7 mouse cellular contexts compared by ENCODE assay signal in the genomic region with DNA sequence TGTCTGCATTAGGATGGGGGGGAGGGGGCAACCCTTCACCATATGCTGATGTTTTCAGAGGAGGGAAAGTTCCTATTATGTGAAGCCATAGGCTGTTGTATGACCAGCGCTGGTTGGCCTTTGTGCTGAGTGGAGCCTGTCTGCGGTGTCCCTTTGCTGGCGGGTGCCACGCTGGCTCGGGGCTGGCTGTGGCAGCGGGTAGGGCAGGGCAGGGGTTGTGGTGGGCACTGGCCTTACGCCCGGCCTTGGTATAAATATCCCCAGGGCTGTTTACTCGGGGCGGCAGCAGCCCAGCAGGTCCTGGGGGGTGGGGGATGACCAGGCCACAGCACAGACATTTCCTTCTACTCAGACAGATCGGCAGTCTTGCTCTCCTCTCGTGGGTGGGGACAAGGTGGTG. TPM values are rescaled to one million over a fixed set of nuclear protein-coding genes. Genes with fewer than 3 reads are reported as not detected.
DNase-seq lines count a peak whose midpoint lies in the region; ATAC-seq and TF ChIP-seq lines count a peak whose summit lies in the region.

No protein-coding gene starts in this region.

- H3K27ac ChIP-seq in liver, adult 2 months (replicated peaks; ENCODE audit: insufficient read depth, low read depth, low read length), result no peak overlapping the region
- no peak overlapping the region for H3K27ac ChIP-seq in forebrain, embryonic 14.5 days (ENCODE audit: low read depth, low read length)
- no peak overlapping the region for H3K27ac ChIP-seq in hindbrain, embryonic 16.5 days (ENCODE audit: low read depth, low read length)
- peak overlapping the region; percentile 72 for H3K27ac ChIP-seq in midbrain, embryonic 10.5 days (replicated peaks)

- no peak overlapping the region for H3K4me3 ChIP-seq in liver, adult 2 months (ENCODE audit: insufficient read depth, low read depth, low read length)
- no peak overlapping the region for H3K4me3 ChIP-seq in forebrain, embryonic 14.5 days (ENCODE audit: low read depth, low read length)
- H3K4me3 ChIP-seq in hindbrain, embryonic 16.5 days (ENCODE audit: low read length), result no peak overlapping the region
- peak overlapping the region; percentile 21; the same call in 1 of the 2 replicates for H3K4me3 ChIP-seq in midbrain, embryonic 10.5 days

- H3K4me1 ChIP-seq in liver, adult 2 months (ENCODE audit: control insufficient read depth, insufficient read depth, low read length), result peaks cover 4% of the 10 kb centered on the region
- 0 out of 2 replicates have a peak, but pooled peaks cover 3% of the 10 kb centered on the region for H3K4me1 ChIP-seq in forebrain, embryonic 14.5 days (ENCODE audit: control insufficient read depth, insufficient read depth, low read length)
- H3K4me1 ChIP-seq in hindbrain, embryonic 16.5 days (ENCODE audit: control insufficient read depth, insufficient read depth, low read depth, low read length), result peaks cover 9% of the 10 kb centered on the region
- peaks cover 33% of the 10 kb centered on the region for H3K4me1 ChIP-seq in midbrain, embryonic 10.5 days

- no peak for DNase-seq in liver, adult 2 months (ENCODE audit: extremely low read depth, low read depth, low spot score)
- no peak for DNase-seq in liver
- no peak for DNase-seq in forebrain, embryonic 14.5 days (ENCODE audit: low spot score)
- DNase-seq in midbrain, embryonic 10.5 days (ENCODE audit: low spot score), result no peak
- DNase-seq in cerebellum, adult 8-10 months, result no peak
- DNase-seq in thymus, postnatal 0 days (ENCODE audit: low spot score), result no peak

- H3K9ac ChIP-seq in liver, adult 2 months (ENCODE audit: low read depth, low read length), result 0 out of 2 replicates have a peak overlapping the region, but pooled peaks have one; percentile 19
- H3K9ac ChIP-seq in forebrain, embryonic 14.5 days (ENCODE audit: low read length), result peak overlapping the region; percentile 41
- H3K9ac ChIP-seq in hindbrain, embryonic 16.5 days (ENCODE audit: low read depth, low read length), result peak overlapping the region; percentile 28

- 0 out of 2 replicates have a peak, but pooled peaks have one; percentile 24 for ATAC-seq in forebrain, embryonic 14.5 days
- ATAC-seq in hindbrain, embryonic 16.5 days, result peak; percentile 7; the same call in 1 of the 2 replicates

- H3K79me2 ChIP-seq in liver, adult 2 months (ENCODE audit: control insufficient read depth, insufficient read depth, low read length), result no peaks in the 10 kb centered on the region

- WGBS in liver, adult 2 months, result 18% methylated on average over 12 of the region's 12 CpGs
- 11% methylated on average over 12 of the region's 12 CpGs for WGBS in forebrain, embryonic 14.5 days
- WGBS in hindbrain, embryonic 16.5 days, result 9% methylated on average over 12 of the region's 12 CpGs
- WGBS in midbrain, embryonic 10.5 days, result 21% methylated on average over 12 of the region's 12 CpGs

- no peak for TF ChIP-seq POLR2A in liver, adult 2 months (IDR thresholded peaks at IDR 0.05; ENCODE audit: extremely low read depth, insufficient read depth, low read length)

- H3K27me3 ChIP-seq in liver, adult 2 months (ENCODE audit: control insufficient read depth, insufficient read depth, low read length), result no peaks in the 10 kb centered on the region
- H3K27me3 ChIP-seq in forebrain, embryonic 14.5 days (replicated peaks; ENCODE audit: control insufficient read depth, insufficient read depth, low read length), result no peaks in the 10 kb centered on the region
- H3K27me3 ChIP-seq in hindbrain, embryonic 16.5 days (replicated peaks; ENCODE audit: control insufficient read depth, insufficient read depth, low read length), result no peaks in the 10 kb centered on the region
- H3K27me3 ChIP-seq in midbrain, embryonic 10.5 days (ENCODE audit: low read depth, poor library complexity, severe bottlenecking), result peaks cover 11% of the 10 kb centered on the region

- no peak overlapping the region for H3K4me2 ChIP-seq in forebrain, embryonic 14.5 days (ENCODE audit: low read length)
- H3K4me2 ChIP-seq in hindbrain, embryonic 16.5 days (ENCODE audit: low read length), result peak overlapping the region; percentile 21

- TF ChIP-seq CTCF in liver, adult 2 months (IDR thresholded peaks at IDR 0.05; ENCODE audit: low read depth, low read length), result no peak

- peaks cover 4% of the 10 kb centered on the region; the same call in 1 of the 2 replicates for H3K36me3 ChIP-seq in liver, adult 2 months (ENCODE audit: control insufficient read depth, insufficient read depth, low read length)
- peaks cover 30% of the 10 kb centered on the region for H3K36me3 ChIP-seq in forebrain, embryonic 14.5 days (ENCODE audit: control insufficient read depth, insufficient read depth, low read length)
- H3K36me3 ChIP-seq in hindbrain, embryonic 16.5 days (ENCODE audit: control insufficient read depth, insufficient read depth, low read length), result peaks cover 22% of the 10 kb centered on the region
- H3K36me3 ChIP-seq in midbrain, embryonic 10.5 days, result peaks cover 35% of the 10 kb centered on the region

- no peaks in the 10 kb centered on the region for H3K9me3 ChIP-seq in forebrain, embryonic 14.5 days (replicated peaks; ENCODE audit: control insufficient read depth, low read length)
- no peaks in the 10 kb centered on the region for H3K9me3 ChIP-seq in hindbrain, embryonic 16.5 days (ENCODE audit: control insufficient read depth, low read length)
- H3K9me3 ChIP-seq in midbrain, embryonic 10.5 days (replicated peaks), result no peaks in the 10 kb centered on the region

RNA-seq across cellular contexts. Expression of a gene that starts 8.9 kb away (rescaled TPM):
- 6.8 and 10.7 TPM in 2 replicates for total RNA-seq in liver, adult 2 months (2014; rRNA removed)
- polyA plus RNA-seq in liver, adult 2 months (2012; rRNA removed), result 34.1 and 38.4 TPM in 2 replicates
- 39.6 and 40.7 TPM in 2 replicates for polyA plus RNA-seq in forebrain, embryonic 14.5 days (2014; fragmentation: Nextera tagmentation; extraction: Ambion mirVana)
- 29.3 and 40.1 TPM in 2 replicates for polyA plus RNA-seq in hindbrain, embryonic 16.5 days (2015; fragmentation: Nextera tagmentation; extraction: Ambion mirVana)
- 30.1 and 33.3 TPM in 2 replicates for polyA plus RNA-seq in midbrain, embryonic 10.5 days (2016; fragmentation: Nextera tagmentation; extraction: Ambion mirVana)
- 16.2 and 22.4 TPM in 2 replicates for polyA plus RNA-seq in thymus, postnatal 0 days (2015; fragmentation: Nextera tagmentation; extraction: Ambion mirVana)

RNA-seq across cellular contexts. Expression of a gene that starts 23.2 kb away (rescaled TPM):
- total RNA-seq in liver, adult 2 months (2014; rRNA removed), result 1.8 and 5.6 TPM in 2 replicates
- polyA plus RNA-seq in liver, adult 2 months (2012; rRNA removed), result 4.8 and 6.8 TPM in 2 replicates
- 0.61 and 0.83 TPM in 2 replicates for polyA plus RNA-seq in forebrain, embryonic 14.5 days (2014; fragmentation: Nextera tagmentation; extraction: Ambion mirVana)
- 0.63 and 1.2 TPM in 2 replicates for polyA plus RNA-seq in hindbrain, embryonic 16.5 days (2015; fragmentation: Nextera tagmentation; extraction: Ambion mirVana)
- polyA plus RNA-seq in midbrain, embryonic 10.5 days (2016; fragmentation: Nextera tagmentation; extraction: Ambion mirVana), result 0.98 and 1.7 TPM in 2 replicates
- 8.5 and 11.6 TPM in 2 replicates for polyA plus RNA-seq in thymus, postnatal 0 days (2015; fragmentation: Nextera tagmentation; extraction: Ambion mirVana)

RNA-seq across cellular contexts. Expression of a gene that starts 29.4 kb away (rescaled TPM):
- 4.2 and 6.8 TPM in 2 replicates for total RNA-seq in liver, adult 2 months (2014; rRNA removed)
- 21.0 and 22.5 TPM in 2 replicates for polyA plus RNA-seq in liver, adult 2 months (2012; rRNA removed)
- polyA plus RNA-seq in forebrain, embryonic 14.5 days (2014; fragmentation: Nextera tagmentation; extraction: Ambion mirVana), result 44.3 and 57.6 TPM in 2 replicates
- 48.4 and 49.8 TPM in 2 replicates for polyA plus RNA-seq in hindbrain, embryonic 16.5 days (2015; fragmentation: Nextera tagmentation; extraction: Ambion mirVana)
- polyA plus RNA-seq in midbrain, embryonic 10.5 days (2016; fragmentation: Nextera tagmentation; extraction: Ambion mirVana), result 38.9 TPM in 2 replicates
- polyA plus RNA-seq in thymus, postnatal 0 days (2015; fragmentation: Nextera tagmentation; extraction: Ambion mirVana), result 67.9 and 68.3 TPM in 2 replicates

RNA-seq across cellular contexts. Expression of a gene that starts 35.0 kb away (rescaled TPM):
- total RNA-seq in liver, adult 2 months (2014; rRNA removed), result not detected in 2 replicates
- polyA plus RNA-seq in liver, adult 2 months (2012; rRNA removed), result not detected in 2 replicates
- 11.1 and 16.4 TPM in 2 replicates for polyA plus RNA-seq in forebrain, embryonic 14.5 days (2014; fragmentation: Nextera tagmentation; extraction: Ambion mirVana)
- polyA plus RNA-seq in hindbrain, embryonic 16.5 days (2015; fragmentation: Nextera tagmentation; extraction: Ambion mirVana), result 101 and 129 TPM in 2 replicates
- polyA plus RNA-seq in midbrain, embryonic 10.5 days (2016; fragmentation: Nextera tagmentation; extraction: Ambion mirVana), result 2.7 and 3.2 TPM in 2 replicates
- 4.0 and 6.3 TPM in 2 replicates for polyA plus RNA-seq in thymus, postnatal 0 days (2015; fragmentation: Nextera tagmentation; extraction: Ambion mirVana)

RNA-seq across cellular contexts. Expression of a gene that starts 44.6 kb away (rescaled TPM):
- total RNA-seq in liver, adult 2 months (2014; rRNA removed), result 30.0 and 32.7 TPM in 2 replicates
- polyA plus RNA-seq in liver, adult 2 months (2012; rRNA removed), result 21.7 and 23.3 TPM in 2 replicates
- 53.6 and 61.2 TPM in 2 replicates for polyA plus RNA-seq in forebrain, embryonic 14.5 days (2014; fragmentation: Nextera tagmentation; extraction: Ambion mirVana)
- polyA plus RNA-seq in hindbrain, embryonic 16.5 days (2015; fragmentation: Nextera tagmentation; extraction: Ambion mirVana), result 32.3 and 37.6 TPM in 2 replicates
- 55.2 and 61.8 TPM in 2 replicates for polyA plus RNA-seq in midbrain, embryonic 10.5 days (2016; fragmentation: Nextera tagmentation; extraction: Ambion mirVana)
- polyA plus RNA-seq in thymus, postnatal 0 days (2015; fragmentation: Nextera tagmentation; extraction: Ambion mirVana), result 64.9 and 66.2 TPM in 2 replicates
